Mouse (Mus musculus) WW6 (cell line): ENCODE results near the gene Olfr358.

Source experiments
- DNase-seq: peaks from one replicate; pipeline ENCODE4 v3.0.0-alpha.2; 2013; ENCODE audit warnings: low read depth, low spot score

The Olfr358 gene

GRCm38 (mm10) chr2:37009235-37009634, at the start of gene Olfr358:
Gene Olfr358, minus strand, starts transcription at chr2:37009335.
- no peak for DNase-seq

- no peak for DNase-seq
These were observed 12.1 kb downstream of the Olfr358 start for GRCm38 (mm10) chr2:36997030-36997429.

- DNase-seq: no peak
These were observed 15.6 kb downstream of the Olfr358 start, which contains the start of gene Olfr357 for GRCm38 (mm10) chr2:36993527-36993926. Gene Olfr357, plus strand, starts transcription at chr2:36993827.
